Mouse (Mus musculus): Measurements from ENCODE around the gene Lin28b. TPM values are rescaled to one million over a fixed set of nuclear protein-coding genes. Genes with fewer than 3 reads are reported as not detected.
A peak's percentile ranks its signal among the peaks of the same experiment; 100 is the strongest.
"Not testable (repeated sequence)": the region's sequence is repeated elsewhere in the genome, so short reads cannot be mapped to it uniquely, and the experiment has no call there.

The Lin28b gene
- polyA plus RNA-seq, 1 experiment from 2014 or later = 52.7 TPM

DNA sequence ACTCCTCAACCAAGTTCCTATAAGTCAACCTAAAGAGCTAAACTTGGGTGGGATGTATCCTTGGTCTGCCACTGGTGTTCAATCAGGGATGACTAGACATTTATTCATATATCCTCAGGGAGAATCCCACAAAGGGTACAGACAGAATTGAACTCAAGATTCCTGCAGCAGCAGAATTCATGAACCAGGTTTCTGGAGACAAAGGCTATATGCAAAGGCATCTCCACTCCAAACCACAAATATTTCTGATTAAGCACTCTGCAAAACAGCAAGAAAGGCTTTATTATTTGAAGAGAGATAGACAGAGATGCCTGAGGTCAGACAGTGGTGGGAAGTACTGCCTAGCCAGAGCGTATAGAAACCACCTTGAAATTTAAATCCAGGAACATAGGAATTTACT, 88.0 kb downstream of the Lin28b start:
- WGBS = 84% methylated on average over 1 of the region's 1 CpGs
- Histone ChIP-seq H3K36me3 (peaks cover 14% of the 10 kb centered on the region; the same call in 1 of the 2 replicates), H3K27me3 (ENCODE audit: low read depth, poor library complexity, severe bottlenecking) (no peaks in the 10 kb centered on the region), H3K4me1 (no peaks in the 10 kb centered on the region), H3K4me3 (no peak overlapping the region), H3K27ac (replicated peaks) (no peak overlapping the region), H3K9me3 (replicated peaks) (no peaks in the 10 kb centered on the region)
- DNase-seq (ENCODE audit: low spot score) = no peak

DNA sequence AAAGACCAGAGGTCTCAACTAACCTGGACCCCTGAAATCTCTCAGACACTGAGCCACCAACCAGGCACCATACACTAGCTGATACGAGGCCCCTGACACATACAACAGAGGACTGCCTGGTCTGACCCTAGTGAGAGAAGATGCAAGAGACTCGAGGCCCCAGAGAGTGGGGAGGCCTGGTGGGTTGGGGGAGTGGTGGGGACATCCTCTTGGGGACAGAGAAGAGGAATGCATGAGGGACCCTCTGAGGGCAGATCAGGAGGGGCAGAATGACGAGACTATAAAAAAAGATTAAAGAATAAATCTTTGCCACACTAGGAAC, 103.6 kb downstream of the Lin28b start:
- Histone ChIP-seq H3K36me3 (peaks cover 29% of the 10 kb centered on the region), H3K27me3 (ENCODE audit: low read depth, poor library complexity, severe bottlenecking) (no peaks in the 10 kb centered on the region), H3K4me1 (peaks cover 5% of the 10 kb centered on the region; the same call in 1 of the 2 replicates), H3K27ac (replicated peaks) (peak overlapping the region; percentile 14; the same call in 1 of the 2 replicates), H3K4me3 (no peak overlapping the region), H3K9me3 (replicated peaks) (no peaks in the 10 kb centered on the region)
- WGBS = 63% methylated on average over 3 of the region's 3 CpGs
- no peak for DNase-seq (ENCODE audit: low spot score)

DNA sequence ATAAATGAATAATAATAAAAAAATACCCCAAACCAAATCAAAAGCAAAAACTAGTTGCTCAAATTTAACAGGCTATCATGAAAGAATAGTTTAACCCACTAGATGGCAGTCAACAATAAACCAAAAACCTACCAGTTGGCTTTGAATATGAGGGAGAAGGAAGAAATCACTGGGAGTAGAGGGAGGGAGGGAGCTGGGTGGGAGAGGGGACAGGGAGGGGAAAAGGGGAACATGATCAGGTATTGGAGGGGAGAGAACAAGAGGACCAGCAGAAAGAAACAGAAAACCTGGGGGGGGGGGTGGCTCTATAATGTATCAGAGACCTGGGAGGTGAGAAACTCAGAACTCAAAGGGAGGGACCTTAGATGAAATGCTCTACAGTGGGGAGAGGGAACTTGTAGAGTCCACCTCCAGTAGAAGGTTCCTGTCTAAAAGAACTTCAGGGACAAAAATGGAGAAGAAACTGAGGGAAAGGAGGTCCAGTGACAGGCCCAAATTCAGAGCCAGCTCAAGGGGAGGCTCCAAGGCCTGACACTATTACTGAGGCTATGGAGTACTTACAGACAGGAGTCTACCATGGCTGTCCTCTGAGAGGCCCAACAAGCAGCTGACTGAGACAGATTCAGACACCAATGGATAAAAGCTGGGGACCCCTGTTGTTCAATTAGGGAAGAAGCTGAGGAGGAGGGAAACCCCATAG, 104.1 kb downstream of the Lin28b start:
- H3K27ac ChIP-seq (replicated peaks) = peak overlapping the region; percentile 14; the same call in 1 of the 2 replicates
- no peaks in the 10 kb centered on the region for H3K27me3 ChIP-seq (ENCODE audit: low read depth, poor library complexity, severe bottlenecking)
- H3K4me1 ChIP-seq = peaks cover 5% of the 10 kb centered on the region; the same call in 1 of the 2 replicates
- no peaks in the 10 kb centered on the region for H3K9me3 ChIP-seq (replicated peaks)
- peaks cover 29% of the 10 kb centered on the region for H3K36me3 ChIP-seq
- no peak overlapping the region for H3K4me3 ChIP-seq
- DNase-seq (ENCODE audit: low spot score) = no peak

DNA sequence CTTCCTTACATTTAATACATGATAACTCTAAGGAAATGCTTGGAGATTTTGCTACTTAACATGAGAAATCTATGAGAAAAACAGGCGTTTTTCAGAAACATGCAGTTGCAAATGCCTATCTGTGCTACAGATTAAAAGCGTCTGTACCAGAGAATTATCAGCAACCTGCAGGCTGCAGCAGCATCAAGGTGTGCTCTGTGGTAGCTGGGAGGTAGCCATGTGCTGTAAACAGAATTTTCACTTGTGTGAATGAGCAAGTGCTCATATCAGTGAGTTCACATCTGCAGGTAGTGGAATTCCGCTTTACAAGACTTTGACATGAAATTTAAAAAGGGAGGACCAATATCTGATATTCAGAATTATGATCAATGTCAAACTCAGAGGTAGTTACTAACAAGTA, 107.9 kb downstream of the Lin28b start:
- H3K27me3 ChIP-seq (ENCODE audit: low read depth, poor library complexity, severe bottlenecking) = no peaks in the 10 kb centered on the region
- peaks cover 33% of the 10 kb centered on the region for H3K36me3 ChIP-seq
- no peak for DNase-seq (ENCODE audit: low spot score)
- 90% methylated on average over 3 of the region's 3 CpGs for WGBS
- H3K4me1 ChIP-seq = no peaks in the 10 kb centered on the region; the same call in 1 of the 2 replicates
- no peak overlapping the region for H3K4me3 ChIP-seq
- no peak overlapping the region for H3K27ac ChIP-seq (replicated peaks)
- H3K9me3 ChIP-seq (replicated peaks) = no peaks in the 10 kb centered on the region

DNA sequence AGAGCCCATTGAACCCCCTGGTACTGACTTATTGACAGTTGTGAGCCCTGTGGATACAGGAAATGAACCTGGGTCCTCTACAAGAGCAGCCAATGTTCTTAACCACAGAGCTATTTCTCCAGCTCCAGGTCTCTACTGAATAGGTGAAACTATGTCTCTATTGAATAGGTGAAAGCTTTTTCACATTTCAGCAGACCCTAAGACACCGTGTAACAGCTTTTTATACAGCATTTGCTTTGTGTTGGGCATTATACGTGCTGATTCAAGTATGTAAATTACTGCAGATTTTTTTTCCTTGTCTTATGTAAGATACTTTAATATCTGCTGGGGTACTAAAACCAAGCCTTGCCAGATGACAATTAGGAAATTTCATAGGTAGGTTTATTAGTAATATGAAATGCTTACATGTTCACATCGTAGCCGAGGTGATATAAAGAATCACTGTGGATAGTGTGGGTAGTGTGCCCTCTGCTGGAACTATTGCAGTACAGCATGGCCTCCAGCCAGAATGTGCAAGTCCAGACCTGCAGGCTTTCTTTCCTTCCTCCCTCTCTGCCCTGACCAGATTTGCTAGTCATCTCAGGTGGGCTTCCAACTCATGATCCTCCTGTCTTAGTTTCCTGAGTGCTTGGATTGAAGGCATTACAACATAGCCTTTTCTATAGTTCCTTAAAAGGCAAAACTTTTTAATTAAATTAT, 113.1 kb downstream of the Lin28b start:
- WGBS = 77% methylated on average over 4 of the region's 4 CpGs
- Histone ChIP-seq H3K9me3 (replicated peaks) (no peaks in the 10 kb centered on the region), H3K36me3 (peaks cover 8% of the 10 kb centered on the region), H3K4me1 (no peaks in the 10 kb centered on the region), H3K27ac (replicated peaks) (no peak overlapping the region), H3K27me3 (ENCODE audit: low read depth, poor library complexity, severe bottlenecking) (no peaks in the 10 kb centered on the region), H3K4me3 (no peak overlapping the region)
- peak; percentile 62 for DNase-seq (ENCODE audit: low spot score)

DNA sequence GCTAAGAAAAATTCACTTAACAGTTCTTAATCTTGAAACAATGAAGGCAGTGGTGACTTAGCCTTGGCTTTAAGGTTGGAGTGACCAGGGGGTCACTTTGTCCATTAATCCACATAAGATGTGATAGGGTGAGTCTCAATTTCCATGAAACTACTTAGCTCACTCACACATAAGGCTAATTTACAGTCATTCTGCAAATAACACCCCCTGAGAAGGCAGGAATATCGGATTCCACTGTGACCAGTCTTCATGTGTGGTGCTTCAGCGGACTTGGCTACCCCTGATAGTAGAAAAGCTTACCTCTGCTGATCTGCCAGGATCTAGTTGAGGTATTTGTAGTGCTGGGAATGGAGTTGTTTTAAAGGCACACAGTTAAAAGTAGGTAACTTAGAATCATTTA, 115.7 kb downstream of the Lin28b start:
- Histone ChIP-seq H3K4me1 (no peaks in the 10 kb centered on the region), H3K27ac (replicated peaks) (no peak overlapping the region), H3K36me3 (no peaks in the 10 kb centered on the region), H3K4me3 (no peak overlapping the region), H3K9me3 (replicated peaks) (no peaks in the 10 kb centered on the region), H3K27me3 (ENCODE audit: low read depth, poor library complexity, severe bottlenecking) (no peaks in the 10 kb centered on the region)
- 93% methylated on average over 2 of the region's 2 CpGs for WGBS
- DNase-seq (ENCODE audit: low spot score) = no peak

DNA sequence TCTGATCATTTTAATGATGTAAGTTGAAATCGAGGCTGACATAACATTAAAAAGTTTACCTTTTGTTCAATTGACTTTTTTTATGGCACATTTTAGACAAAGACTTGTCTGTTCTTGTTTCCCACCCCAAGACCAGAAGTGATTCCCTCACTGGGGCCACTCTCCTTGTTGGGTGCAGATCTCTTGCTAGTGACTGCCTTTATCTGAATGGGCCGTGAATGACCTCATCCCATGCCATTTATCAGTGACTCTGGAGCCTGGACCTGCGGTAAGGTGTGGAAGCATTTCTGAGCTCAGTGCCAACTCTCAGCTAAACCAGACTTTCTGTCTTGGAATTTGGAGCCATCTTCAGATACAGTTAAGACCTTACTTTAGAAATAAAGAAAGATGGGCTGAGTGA, 116.6 kb downstream of the Lin28b start:
- no peaks in the 10 kb centered on the region for H3K9me3 ChIP-seq (replicated peaks)
- no peak overlapping the region for H3K27ac ChIP-seq (replicated peaks)
- no peaks in the 10 kb centered on the region for H3K4me1 ChIP-seq
- no peak for DNase-seq (ENCODE audit: low spot score)
- no peak overlapping the region for H3K4me3 ChIP-seq
- 89% methylated on average over 3 of the region's 3 CpGs for WGBS
- H3K36me3 ChIP-seq = no peaks in the 10 kb centered on the region
- no peaks in the 10 kb centered on the region for H3K27me3 ChIP-seq (ENCODE audit: low read depth, poor library complexity, severe bottlenecking)

DNA sequence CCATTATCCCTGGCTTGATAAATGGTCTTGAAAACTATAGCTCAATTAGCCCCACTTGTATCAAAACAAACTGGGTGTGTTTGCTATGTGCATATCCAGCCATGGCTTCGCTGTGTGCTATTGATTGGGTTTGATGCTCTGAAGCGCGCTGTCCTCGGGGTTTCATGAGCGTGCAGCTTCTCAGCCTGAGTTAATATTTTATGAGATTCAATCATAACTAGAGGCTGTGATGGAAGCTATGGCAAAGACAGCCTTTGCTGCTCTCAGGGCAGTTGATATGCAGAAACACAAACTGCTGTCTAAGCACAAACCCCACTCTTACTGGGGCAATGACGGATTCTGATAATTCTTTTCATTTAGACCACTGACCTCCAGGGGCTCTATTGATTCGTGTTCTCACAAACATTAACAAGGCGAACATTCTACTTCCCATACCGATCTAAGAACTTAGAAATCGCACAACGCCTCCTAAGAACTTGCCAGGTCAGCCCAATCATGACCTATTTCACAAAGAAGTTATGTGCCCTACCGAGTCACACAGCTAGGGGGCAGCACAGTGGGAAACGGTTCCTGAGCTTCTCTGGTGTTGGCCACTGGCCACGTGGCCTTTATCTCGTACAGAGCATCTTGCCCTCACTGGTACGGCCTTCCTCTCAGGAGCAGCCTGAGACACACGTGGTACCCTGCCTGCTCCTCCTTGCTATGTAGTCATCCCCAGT, 119.0 kb downstream of the Lin28b start:
- H3K4me1 ChIP-seq = no peaks in the 10 kb centered on the region
- no peaks in the 10 kb centered on the region for H3K36me3 ChIP-seq
- WGBS = 88% methylated on average over 17 of the region's 17 CpGs
- H3K27ac ChIP-seq (replicated peaks) = no peak overlapping the region
- no peaks in the 10 kb centered on the region for H3K27me3 ChIP-seq (ENCODE audit: low read depth, poor library complexity, severe bottlenecking)
- H3K4me3 ChIP-seq = no peak overlapping the region
- H3K9me3 ChIP-seq (replicated peaks) = no peaks in the 10 kb centered on the region
- peak; percentile 9 for DNase-seq (ENCODE audit: low spot score)

DNA sequence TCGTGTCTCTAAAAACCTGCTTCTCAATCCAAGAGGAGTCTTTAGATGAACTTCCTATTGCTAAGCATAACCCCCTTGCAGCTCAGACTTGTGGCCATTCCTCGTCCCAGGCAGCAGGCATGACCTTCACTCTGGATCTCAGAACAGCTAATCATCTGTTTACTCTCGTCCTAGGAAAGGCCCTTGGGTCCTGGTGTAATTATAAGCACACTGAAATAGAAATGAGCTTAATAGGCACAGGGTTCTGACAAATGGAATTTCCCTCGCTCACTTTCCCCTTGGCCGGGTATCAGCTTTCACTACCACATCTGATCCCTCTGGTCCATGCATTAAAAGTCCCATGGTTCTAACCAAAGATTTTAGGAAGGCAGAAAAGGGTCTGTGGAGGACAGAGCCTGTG, 122.8 kb downstream of the Lin28b start:
- Histone ChIP-seq H3K9me3 (replicated peaks) (no peaks in the 10 kb centered on the region), H3K36me3 (no peaks in the 10 kb centered on the region), H3K27me3 (ENCODE audit: low read depth, poor library complexity, severe bottlenecking) (no peaks in the 10 kb centered on the region), H3K4me3 (no peak overlapping the region), H3K4me1 (no peaks in the 10 kb centered on the region), H3K27ac (replicated peaks) (no peak overlapping the region)
- 70% methylated on average over 5 of the region's 5 CpGs for WGBS
- DNase-seq (ENCODE audit: low spot score) = peak; percentile 8

DNA sequence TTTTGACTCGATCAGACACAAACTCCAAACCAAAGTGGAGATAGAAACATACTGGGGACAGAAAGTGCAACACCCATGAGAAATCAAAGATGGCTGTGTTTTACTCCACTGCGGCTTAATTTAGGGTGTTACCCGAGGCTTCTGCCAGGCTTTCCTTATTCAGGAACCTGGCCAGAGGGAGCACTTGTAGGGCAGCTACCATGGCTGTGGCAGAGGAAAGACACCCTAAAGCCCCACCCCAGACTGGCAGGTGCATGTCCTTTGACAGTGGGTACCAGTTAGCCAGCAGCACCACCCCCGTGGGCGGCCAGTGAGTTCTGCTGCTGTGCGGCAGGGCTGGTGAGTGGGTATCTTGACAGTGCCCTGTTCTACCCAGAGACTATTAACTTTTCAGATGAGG, 130.1 kb downstream of the Lin28b start:
- Histone ChIP-seq H3K27me3 (ENCODE audit: low read depth, poor library complexity, severe bottlenecking) (no peaks in the 10 kb centered on the region), H3K27ac (replicated peaks) (no peak overlapping the region), H3K4me3 (no peak overlapping the region), H3K9me3 (replicated peaks) (no peaks in the 10 kb centered on the region), H3K36me3 (no peaks in the 10 kb centered on the region), H3K4me1 (no peaks in the 10 kb centered on the region)
- WGBS = 91% methylated on average over 6 of the region's 6 CpGs
- no peak for DNase-seq (ENCODE audit: low spot score)

DNA sequence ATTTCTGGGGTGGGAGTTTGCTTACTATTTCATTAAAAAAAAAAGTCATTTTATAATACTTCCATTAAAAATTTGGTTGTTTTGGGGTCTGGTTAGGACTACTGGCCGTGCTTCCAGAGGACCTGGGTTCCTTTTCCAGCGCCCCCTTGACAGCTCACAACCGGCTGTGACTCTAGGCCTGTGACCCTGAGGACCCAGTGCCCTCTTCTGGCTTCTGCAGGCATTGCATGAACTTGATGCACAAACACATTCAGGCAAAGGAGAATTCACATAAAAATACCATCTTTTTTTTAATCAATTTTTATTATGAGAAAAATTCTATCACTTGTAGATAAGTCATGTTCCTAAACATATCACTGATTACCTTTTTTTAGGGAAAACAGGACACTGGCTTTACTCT, 138.1 kb downstream of the Lin28b start:
- 91% methylated on average over 3 of the region's 3 CpGs for WGBS
- not testable (repeated sequence) for H3K36me3 ChIP-seq; DNase-seq (ENCODE audit: low spot score); H3K4me3 ChIP-seq; H3K27ac ChIP-seq (replicated peaks); H3K9me3 ChIP-seq (replicated peaks); H3K27me3 ChIP-seq (ENCODE audit: low read depth, poor library complexity, severe bottlenecking); H3K4me1 ChIP-seq

DNA sequence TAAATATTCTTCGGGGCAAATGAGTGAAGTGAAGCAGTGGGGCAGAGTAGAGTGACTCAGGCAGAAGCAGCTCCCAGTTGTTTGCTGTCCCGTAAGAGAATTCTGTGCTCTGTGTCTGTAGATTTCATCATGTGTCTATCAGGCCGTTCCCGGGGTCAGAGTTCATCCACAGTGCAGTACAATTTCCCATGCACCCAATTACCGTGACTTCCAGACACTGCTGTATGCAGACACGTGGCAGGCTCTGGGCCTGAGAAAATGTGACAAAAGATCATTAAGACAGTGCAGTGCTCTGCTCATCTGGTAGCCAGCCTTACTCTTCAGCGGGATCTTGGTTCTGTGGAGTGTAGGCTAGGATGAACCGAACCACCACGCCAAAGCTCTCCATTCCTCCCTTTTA, 141.0 kb downstream of the Lin28b start:
- Histone ChIP-seq H3K9me3 (replicated peaks) (no peaks in the 10 kb centered on the region), H3K36me3 (peaks cover 6% of the 10 kb centered on the region; the same call in 1 of the 2 replicates), H3K4me1 (no peaks in the 10 kb centered on the region), H3K4me3 (no peak overlapping the region), H3K27me3 (ENCODE audit: low read depth, poor library complexity, severe bottlenecking) (no peaks in the 10 kb centered on the region), H3K27ac (replicated peaks) (no peak overlapping the region)
- DNase-seq (ENCODE audit: low spot score) = no peak
- 92% methylated on average over 9 of the region's 9 CpGs for WGBS

DNA sequence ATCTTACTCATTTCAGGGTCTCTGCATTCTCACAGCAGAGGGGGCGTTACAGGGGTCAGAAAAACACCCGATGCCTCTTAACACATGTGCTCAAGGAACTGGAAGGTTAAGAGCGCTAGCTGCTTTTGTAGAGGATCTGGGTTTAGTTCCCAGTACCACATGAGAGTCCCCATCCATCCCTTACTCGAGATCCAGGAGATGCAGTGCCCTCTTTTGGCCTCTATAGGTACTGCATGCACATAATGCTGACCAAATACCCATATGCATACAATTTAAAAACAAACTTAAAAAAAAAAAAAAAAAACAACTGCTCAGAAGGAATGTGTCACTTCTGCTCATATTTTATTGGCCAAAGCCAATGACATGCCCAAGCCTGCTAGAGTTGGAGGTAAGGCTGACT, 141.8 kb downstream of the Lin28b start:
- H3K36me3 ChIP-seq = peaks cover 6% of the 10 kb centered on the region; the same call in 1 of the 2 replicates
- H3K27me3 ChIP-seq (ENCODE audit: low read depth, poor library complexity, severe bottlenecking) = no peaks in the 10 kb centered on the region
- DNase-seq (ENCODE audit: low spot score) = no peak
- WGBS = 87% methylated on average over 4 of the region's 4 CpGs
- H3K4me3 ChIP-seq = no peak overlapping the region
- H3K9me3 ChIP-seq (replicated peaks) = no peaks in the 10 kb centered on the region
- no peaks in the 10 kb centered on the region for H3K4me1 ChIP-seq
- no peak overlapping the region for H3K27ac ChIP-seq (replicated peaks)

Data from midbrain, embryonic 10.5 days (tissue).